8 mouse cellular contexts compared by ENCODE assay signal in the genomic region with DNA sequence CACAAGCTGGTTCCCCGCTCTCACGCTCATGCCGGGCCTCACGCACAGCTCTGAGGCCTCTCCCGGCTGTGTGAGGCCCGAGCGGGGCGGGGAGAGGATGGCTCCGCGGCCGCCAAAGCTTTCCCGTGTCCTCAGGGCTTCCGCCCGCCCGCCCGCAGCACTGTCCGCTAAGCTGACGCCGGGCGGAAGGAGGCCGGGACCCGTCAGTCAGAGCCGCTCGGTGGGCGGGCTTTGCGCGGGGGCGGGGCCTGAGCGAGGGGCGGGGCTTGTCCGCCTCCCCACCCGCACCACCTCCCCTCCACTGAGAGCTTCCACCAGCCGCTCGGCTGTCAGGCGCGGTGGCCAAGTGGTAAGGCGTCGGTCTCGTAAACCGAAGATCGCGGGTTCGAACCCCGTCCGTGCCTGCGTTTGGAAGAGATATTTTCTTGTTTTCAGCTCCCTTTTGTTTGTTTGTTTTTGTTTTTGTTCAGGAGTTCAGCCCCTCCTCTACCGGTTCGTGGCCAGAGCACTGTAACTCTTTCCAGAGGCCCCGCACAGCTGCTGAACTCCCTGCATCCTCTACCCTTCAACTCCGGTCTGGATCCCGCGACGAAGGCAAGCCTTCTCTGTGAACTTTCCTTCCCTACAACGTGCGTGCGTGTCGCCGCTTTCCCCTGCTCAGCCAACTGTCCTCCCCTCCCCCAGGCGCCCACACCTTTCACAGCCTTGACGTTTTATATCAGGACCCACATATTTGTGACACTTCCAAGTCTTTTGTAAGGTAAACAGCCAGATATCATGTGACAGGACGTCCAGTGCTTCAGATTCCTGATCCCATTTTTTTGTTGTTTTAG.
DNase-seq lines count a peak whose midpoint lies in the region; ATAC-seq and TF ChIP-seq lines count a peak whose summit lies in the region.

No protein-coding gene starts in this region.

- peaks cover 0 to 2% of the 10 kb centered on the region in 2 experiments; a peak in 1 of 4 replicates for H3K4me1 ChIP-seq in ES-E14 (ENCODE audit: control insufficient read depth in 2 of 2, insufficient read depth in 2 of 2, low read length in 2 of 2, poor library complexity in 1 of 2)
- peaks cover 24% of the 10 kb centered on the region for H3K4me1 ChIP-seq in forebrain, embryonic 16.5 days (replicated peaks; ENCODE audit: control insufficient read depth, insufficient read depth, low read length)
- peaks cover 19% of the 10 kb centered on the region for H3K4me1 ChIP-seq in lung, embryonic 15.5 days

- peak overlapping the region; percentile 60 for H3K4me2 ChIP-seq in forebrain, embryonic 16.5 days (ENCODE audit: low read length)
- H3K4me2 ChIP-seq in lung, embryonic 15.5 days = peak overlapping the region; percentile 75

- in situ Hi-C loops in ES-E14 (cut with MboI; ENCODE audit: low sequenced_read_pairs in 2 of 2, unreplicated experiment in 2 of 2) = loop anchor here (5.0 to 25.0 kb wide), 2 partner anchors 208 to 218 kb away; no protein-coding TSS in a partner anchor

- no peaks in the 10 kb centered on the region for H3K9me3 ChIP-seq in ES-E14 (ENCODE audit: control insufficient read depth, insufficient read depth, low read depth, low read length)
- H3K9me3 ChIP-seq in forebrain, embryonic 16.5 days (ENCODE audit: control insufficient read depth, low read length) = no peaks in the 10 kb centered on the region
- no peaks in the 10 kb centered on the region for H3K9me3 ChIP-seq in lung, embryonic 15.5 days

- H3K27me3 ChIP-seq in forebrain, embryonic 16.5 days (replicated peaks; ENCODE audit: control insufficient read depth, insufficient read depth, low read length) = peaks cover 6% of the 10 kb centered on the region
- H3K27me3 ChIP-seq in lung, embryonic 15.5 days = peaks cover 7% of the 10 kb centered on the region

- H3K36me3 ChIP-seq in ES-E14 (ENCODE audit: control insufficient read depth, insufficient read depth, low read length, poor library complexity, severe bottlenecking) = peaks cover 2% of the 10 kb centered on the region
- no peaks in the 10 kb centered on the region for H3K36me3 ChIP-seq in forebrain, embryonic 16.5 days (ENCODE audit: control insufficient read depth, insufficient read depth)
- H3K36me3 ChIP-seq in lung, embryonic 15.5 days = no peaks in the 10 kb centered on the region; the same call in 1 of the 2 replicates

- ATAC-seq in forebrain, embryonic 16.5 days = peak; percentile 91
- ATAC-seq in lung, embryonic 15.5 days (ENCODE audit: borderline replicate concordance, extremely low read depth, low FRiP score, low TSS enrichment) = peak; percentile 95

- peak overlapping the region; percentile 71 for H3K27ac ChIP-seq in ES-E14 (ENCODE audit: insufficient read depth, low read depth, low read length, poor library complexity, severe bottlenecking)
- peak overlapping the region; percentile 96 for H3K27ac ChIP-seq in forebrain, embryonic 16.5 days (ENCODE audit: low read length)
- peak overlapping the region; percentile 97 for H3K27ac ChIP-seq in lung, embryonic 15.5 days

- H3K9ac ChIP-seq in ES-E14 (ENCODE audit: insufficient read depth, low read depth, low read length, poor library complexity, severe bottlenecking) = peak overlapping the region; percentile 98
- H3K9ac ChIP-seq in forebrain, embryonic 16.5 days (replicated peaks; ENCODE audit: low read depth, low read length) = peak overlapping the region; percentile 88
- peak overlapping the region; percentile 84 for H3K9ac ChIP-seq in lung, embryonic 15.5 days

- H3K4me3 ChIP-seq in ES-E14 (ENCODE audit: insufficient read depth in 1 of 2, low read depth in 1 of 2, low read length in 2 of 2, poor library complexity in 1 of 2, severe bottlenecking in 1 of 2) = peak overlapping the region; percentile 96 to 99
- H3K4me3 ChIP-seq in forebrain, embryonic 16.5 days (replicated peaks; ENCODE audit: low read length) = peak overlapping the region; percentile 83
- peak overlapping the region; percentile 76 for H3K4me3 ChIP-seq in lung, embryonic 15.5 days

- peak; percentile 95 for DNase-seq in ES-E14 (ENCODE audit: low read depth, low spot score)
- peak; percentile 96 for DNase-seq in cerebellum, adult 11-12 months
- peak; percentile 98 for DNase-seq in heart, postnatal 4 days
- DNase-seq in layer of hippocampus, adult 8-10 months (ENCODE audit: low spot score in 2 of 2) = peak; percentile 93 to 97
- peak; percentile 92 for DNase-seq in ovary, adult 18-20 months (ENCODE audit: low spot score)
- peak; percentile 94 for DNase-seq in thymus, postnatal 0 days (ENCODE audit: low spot score)

- under 1% methylated on average over 54 of the region's 61 CpGs for WGBS in forebrain, embryonic 16.5 days
- WGBS in lung, embryonic 15.5 days = under 1% methylated on average over 61 of the region's 61 CpGs

TF ChIP-seq in ES-E14, 5 proteins besides CTCF, POLR2A, EP300 and RAD21:
- TF ChIP-seq HCFC1 (IDR thresholded peaks at IDR 0.05; ENCODE audit: borderline replicate concordance, insufficient read depth, low read length) = no peak
- TF ChIP-seq ZC3H11A (IDR thresholded peaks at IDR 0.05; ENCODE audit: borderline replicate concordance, low read depth, low read length) = peak; percentile 43
- TF ChIP-seq ZNF384 (IDR thresholded peaks at IDR 0.05; ENCODE audit: low read depth, low read length) = no peak
- peak; percentile 75 for TF ChIP-seq MAFK (IDR thresholded peaks at IDR 0.05; ENCODE audit: insufficient read depth, low read depth, low read length)
- TF ChIP-seq CHD2 (IDR thresholded peaks at IDR 0.05; ENCODE audit: low read depth, low read length) = no peak
TF ChIP-seq in ES-E14: peak in this region for 2.

Comparison
In these comparisons a context has a peak if more than half of its experiments do, and no peak if none do; other contexts are left out.
1. Peak in every context shown above with its lines: DNase-seq, ATAC-seq, H3K4me3 ChIP-seq and H3K27ac ChIP-seq.